Mouse (Mus musculus) retina, postnatal 7 days (tissue): ENCODE data around the gene Agk.
A peak's percentile ranks its signal among the peaks of the same experiment; 100 is the strongest.

Experiments used
- DNase-seq: peaks from one replicate; pipeline ENCODE4 v3.0.0-alpha.2; 2012; ENCODE audit warnings: low read depth, low spot score

The Agk gene

DNA sequence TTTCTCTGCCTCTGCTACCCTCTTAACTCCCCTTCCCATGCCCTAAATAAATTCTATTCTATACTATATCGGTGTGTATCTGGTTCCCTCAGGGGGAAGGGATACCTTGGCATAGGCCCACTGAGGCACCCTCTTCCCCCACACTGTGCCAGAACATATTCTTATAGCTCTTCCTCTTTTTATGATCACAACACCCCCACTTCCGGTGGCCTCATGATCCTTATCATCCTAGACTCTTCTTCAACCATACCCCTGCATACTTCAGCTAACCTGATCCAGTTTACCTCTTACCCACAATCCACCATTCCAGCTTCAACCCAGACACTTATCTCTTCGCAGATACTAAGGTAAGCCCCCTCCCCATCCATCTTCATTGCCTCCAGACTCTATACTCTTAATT is 86.1 kb downstream of the Agk start:
- DNase-seq: no peak

DNA sequence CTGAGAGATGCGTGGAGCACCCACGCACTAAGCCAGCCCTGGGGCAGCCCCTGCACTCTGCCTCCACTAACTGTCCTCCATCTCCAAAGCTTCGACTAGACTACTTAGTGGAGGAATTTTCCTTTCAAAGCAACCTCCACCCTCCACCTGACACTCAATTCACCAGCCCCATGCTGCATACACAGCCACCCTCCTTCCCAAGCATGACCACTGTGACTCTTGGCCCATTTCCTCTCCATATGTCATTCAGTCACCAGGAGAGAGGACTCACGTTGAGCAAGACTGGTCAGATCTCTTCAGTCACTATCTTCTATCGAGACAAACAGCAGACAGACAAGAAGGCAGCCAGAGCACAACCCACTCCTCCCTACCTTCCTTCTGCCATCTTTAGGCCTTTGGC is 88.1 kb downstream of the Agk start:
- DNase-seq: no peak

DNA sequence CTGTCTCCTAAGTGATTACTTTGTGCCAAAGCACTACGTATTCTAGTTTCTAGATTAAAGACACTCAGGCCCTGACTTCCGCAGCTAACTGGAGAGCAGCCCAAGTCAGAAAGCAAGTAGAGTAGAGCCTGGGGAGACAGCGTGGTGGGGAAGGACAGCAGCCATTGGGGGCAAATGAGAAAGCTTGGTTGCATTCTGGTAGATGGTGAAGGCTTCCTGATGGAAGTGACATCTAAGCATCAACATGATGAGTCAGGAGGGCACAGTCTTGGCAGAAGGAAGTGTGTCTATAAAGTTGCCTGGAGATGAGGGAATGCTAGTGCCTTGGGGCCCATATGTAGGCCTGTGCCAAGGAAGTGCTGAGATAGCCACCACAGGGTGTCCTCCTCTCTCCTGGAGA is 88.6 kb downstream of the Agk start:
- DNase-seq: no peak

DNA sequence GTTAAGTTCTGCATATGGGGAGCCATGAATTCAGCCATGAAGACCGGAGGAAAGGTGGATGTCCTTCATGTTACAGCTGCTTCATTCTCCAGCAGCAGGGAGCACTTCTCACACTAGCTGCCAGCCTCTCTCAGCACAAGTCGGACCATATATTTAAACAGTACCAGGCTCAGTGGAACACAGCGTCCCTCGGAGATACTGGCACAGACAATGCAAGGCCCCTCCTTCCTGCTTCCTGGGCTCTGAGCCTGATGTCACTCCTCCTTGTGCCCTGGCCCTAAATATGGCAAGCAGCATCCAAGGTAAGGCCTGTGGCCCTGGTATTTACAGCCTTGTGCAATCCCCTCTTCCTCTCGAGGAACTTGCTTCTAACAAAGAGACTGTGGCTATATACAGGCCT is 90.8 kb downstream of the Agk start:
- no peak for DNase-seq

DNA sequence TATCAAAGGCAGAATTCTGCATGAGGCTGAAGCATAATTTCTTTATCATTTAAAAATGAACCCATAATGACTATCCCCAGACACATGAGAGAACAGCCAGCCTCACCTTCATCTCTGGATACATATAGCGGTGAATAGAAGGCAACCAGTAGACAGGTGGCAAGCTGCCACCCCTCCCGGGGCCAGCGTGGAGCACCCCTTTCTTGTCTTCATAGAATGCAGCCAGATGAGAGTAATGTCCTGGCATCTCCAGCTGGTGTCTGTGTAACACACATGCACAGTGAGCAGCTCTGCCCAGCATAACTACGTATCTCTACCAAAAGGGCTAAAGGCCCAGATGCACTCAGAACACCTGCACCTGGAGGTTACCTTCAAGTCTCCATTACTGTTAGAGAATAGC is 93.4 kb downstream of the Agk start:
- no peak for DNase-seq

DNA sequence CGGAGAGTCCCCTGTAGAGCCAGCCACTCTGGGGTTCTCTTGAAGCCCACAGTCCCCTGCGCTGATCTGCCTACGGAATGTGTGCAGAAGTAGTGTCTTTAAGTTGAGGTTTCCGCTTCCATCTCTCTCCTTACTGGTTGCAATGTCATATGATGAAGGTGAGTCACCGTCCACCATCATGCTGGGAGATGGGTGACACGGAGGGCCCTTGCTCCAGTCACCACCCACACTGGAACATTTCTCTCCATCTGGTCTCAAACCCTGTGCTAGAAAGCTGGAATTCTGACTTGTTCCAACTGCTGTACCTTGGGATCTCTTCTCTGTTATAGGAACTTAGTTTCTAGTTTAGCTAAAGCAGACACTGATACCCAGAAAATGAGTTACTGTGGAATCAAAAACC is 96.1 kb downstream of the Agk start:
- DNase-seq: no peak

DNA sequence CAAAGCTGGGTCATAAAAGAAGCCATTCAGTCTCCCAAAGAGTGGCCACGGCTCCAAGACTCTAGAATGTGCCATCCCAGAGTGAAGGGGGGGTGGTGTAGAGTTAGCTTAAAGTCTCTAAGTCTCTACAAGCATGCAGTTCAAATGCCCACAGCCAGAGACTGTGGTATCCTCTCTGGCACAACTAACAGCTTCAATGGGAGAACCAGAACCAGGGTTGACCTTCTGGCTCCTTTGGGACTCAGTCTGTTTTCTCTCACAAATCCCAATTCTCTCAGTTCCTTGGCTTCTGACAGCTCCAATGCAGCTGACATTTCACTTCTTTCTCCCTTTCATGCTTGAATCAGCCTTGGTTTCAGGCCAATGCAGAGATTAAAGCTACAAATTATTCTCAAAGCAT is 98.0 kb downstream of the Agk start:
- DNase-seq: no peak

DNA sequence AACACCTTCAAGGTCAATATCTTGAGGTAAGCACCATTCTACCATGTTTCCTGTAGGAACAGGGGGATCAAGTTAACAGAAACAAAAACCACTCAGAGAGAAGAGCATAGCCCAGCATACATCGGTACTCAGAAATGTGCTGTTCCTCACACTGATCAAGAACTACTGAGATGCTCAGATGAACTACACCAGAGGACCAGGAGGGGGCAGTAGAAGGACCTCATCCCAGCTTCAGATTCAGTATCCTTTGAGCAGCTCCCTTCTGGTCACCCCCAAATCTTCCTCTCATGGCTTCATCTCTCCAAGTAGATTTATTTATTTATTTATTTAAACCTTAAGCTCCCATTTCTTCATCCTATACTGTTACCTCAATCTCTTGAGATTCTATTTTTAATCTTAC is 98.8 kb downstream of the Agk start:
- DNase-seq: no peak

DNA sequence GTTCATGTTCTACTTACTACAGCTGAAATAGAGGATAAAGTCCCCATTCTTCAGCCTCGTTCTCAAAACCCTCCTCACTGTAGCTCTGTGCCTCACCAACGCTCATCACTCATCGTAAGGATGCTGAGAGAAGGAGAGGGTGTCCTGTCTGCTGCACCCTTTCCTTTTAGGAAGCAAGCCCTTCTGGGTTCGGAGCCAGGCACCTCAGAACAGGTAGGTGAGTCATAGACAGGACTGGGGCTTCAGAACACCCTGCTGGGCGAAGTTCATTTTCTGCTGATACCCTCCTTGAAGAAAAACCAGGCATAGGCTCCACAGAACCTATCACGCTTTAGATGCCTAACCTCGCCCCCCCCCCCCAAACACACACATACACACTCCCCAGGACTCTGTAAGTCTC is 102.5 kb downstream of the Agk start:
- DNase-seq: no peak

DNA sequence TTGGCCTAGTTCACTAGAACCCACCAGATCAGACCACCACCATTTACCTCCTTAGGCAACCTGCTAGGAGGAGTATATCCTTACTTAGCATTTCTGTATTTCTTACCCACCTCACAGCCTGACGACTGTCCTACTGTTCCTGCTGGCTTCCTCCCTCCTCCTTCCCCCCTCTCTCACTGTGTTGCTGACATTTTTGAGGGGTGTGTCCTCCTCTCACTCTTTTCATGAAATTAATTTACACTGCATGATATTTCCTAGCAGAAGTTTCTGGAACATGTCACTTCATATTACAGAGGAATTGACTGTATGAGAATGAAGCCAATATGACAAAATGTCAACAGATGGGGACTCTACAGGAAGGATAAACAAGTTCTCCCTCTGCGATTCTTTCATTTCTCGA is 103.7 kb downstream of the Agk start:
- no peak for DNase-seq

DNA sequence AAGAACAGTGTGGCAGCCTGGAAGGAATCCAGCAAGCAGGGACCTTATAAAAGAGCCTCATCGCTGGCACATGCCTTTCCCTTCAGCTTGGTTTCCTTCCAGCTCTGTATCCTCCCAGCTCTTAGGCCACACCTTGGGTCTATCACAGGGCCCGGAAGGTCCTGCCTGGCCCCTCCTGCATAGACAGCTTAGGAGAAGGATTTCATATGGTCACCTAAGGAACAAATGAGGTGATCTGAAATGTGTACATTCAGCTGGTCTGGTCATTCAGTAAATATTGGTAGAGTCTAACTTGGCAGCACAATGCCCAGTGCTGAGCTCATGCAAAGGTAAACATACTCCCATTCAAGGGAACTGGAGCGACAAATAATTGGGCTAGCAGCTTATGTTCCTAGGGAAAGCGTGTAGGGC is 104.6 kb downstream of the Agk start:
- DNase-seq: no peak

DNA sequence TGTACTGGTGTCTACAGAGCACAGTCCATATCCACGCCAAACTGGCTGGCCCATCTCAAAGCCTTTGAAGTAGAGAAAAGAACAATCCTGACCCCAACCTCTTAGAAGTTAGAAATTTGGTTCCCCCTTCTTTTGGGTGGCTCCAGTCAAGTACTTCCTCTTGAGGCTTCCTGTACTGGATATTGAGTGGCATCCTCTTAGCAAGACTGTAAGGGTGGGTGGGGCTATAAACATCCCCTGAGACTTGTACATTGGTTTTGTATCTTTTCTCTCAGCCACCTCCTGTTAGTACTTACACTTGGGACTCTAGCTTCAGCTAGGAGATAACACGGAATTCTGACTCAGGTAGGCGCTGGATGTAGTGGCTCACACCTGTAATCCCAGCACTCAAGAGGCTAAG is 105.3 kb downstream of the Agk start:
- DNase-seq: no peak

DNA sequence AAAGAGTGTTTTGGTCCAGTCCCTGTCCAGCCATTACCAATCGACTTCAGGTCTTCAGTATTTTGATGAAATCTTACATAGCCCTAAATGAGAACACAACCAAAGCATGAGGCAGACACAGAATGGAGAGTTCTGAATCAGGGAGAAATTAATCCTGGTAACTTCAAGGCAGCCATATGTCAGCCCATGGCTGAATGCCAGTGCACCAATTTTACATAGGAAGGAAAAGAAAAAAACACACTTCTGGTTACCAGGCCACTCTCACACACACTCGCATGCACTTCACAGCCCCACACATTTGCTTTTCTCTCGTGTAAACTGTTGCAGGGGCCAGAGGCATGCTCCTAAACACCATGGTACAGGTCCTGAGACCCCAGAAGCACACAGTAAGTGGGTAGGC is 105.9 kb downstream of the Agk start:
- no peak for DNase-seq

DNA sequence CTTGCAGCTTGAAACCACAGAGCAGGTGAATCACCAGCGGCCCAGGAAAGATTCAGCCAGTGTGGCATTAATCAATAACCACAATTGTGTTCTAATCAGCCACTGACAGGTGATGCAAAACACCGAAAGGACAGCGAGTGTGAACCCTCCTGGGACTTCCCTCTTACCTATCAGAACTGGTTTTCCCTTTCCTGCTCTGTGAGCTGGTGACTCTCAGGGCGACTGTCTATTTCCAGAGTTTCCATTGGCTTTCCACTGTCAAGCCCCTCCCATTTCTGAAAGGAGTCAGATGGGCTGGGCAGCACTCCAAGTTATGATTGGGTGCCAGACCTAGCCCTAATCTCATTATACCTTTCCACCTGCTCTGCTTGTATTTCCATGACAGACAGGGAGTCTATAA is 106.4 kb downstream of the Agk start:
- DNase-seq: no peak

DNA sequence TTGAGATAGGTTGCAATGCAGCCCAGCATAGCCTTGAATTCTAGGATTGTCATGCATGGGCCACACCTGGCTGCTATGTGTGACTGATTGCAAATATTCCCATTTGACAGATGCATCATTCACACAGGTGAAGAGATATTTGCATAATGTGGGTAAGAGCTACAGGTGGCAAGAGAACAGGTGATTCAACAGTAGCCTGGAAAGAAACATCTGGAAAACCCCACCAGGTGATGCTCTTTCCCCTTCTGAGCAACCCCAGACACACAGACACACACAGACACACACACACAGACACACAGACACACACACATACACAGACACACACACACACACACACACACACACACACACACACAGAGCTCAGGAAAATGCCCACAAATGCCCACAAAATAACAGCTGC is 106.8 kb downstream of the Agk start:
- no peak for DNase-seq

DNA sequence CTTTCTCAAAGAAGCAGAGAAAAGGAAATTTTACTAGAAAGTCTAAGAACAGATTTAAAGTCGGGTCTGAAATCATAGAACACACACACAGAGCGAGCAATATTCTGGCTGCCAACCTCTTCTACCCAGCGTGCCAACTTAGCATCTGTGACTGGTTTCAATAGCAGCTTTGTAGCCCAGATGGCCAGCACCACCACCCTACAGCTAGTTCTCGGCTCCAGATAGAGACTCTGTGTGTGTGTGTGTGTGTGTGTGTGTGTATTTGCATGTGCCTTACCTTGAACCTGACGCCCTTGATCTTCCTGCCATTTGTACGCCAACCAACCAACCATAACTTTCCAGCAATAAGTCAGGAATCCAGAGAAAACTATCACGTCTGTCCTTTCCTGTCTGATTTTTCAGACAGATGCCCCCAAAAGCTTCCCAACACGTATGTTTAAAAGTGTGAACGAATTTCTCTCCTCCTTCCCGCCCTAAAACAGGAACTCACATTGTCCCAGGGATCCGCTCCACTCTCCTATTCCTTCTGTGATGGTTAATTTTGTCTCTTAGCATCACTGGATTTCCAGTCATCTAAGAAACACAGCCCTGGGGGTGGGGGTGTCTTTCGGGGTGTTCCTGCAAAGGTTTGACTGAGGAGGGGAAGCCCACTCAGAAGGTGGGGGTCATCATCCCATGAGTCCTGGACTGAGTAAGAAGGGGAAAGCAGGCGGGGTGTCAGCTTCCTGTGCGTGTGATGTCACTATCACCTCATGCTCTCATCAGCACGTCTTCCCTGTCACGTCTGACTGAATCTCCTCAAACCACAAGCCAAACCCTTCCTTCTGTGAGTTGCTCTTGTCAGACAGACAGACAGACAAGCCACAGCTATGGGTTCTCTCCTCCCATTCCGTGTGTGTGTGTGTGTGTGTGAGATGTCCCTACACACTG is 107.6 kb downstream of the Agk start:
- no peak for DNase-seq

DNA sequence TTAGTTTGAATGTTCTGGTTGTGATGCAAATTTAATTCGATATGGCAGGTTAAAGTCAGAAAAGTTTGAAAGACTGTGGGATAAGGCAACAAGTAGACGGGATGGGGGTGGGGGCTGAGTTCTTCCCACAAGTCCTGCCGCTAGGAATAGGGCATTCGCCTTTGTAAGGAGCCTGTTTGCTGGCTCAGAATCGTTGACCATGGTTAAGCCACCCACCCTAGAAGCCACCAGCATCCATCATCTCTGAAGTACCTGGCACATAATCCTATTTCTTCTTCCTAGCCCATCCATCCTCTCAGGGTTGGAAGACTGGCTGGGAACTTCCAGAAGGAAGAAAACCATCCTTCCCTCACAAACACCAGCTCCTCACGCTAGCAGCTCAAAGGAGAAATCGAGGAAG is 109.7 kb downstream of the Agk start:
- no peak for DNase-seq

DNA sequence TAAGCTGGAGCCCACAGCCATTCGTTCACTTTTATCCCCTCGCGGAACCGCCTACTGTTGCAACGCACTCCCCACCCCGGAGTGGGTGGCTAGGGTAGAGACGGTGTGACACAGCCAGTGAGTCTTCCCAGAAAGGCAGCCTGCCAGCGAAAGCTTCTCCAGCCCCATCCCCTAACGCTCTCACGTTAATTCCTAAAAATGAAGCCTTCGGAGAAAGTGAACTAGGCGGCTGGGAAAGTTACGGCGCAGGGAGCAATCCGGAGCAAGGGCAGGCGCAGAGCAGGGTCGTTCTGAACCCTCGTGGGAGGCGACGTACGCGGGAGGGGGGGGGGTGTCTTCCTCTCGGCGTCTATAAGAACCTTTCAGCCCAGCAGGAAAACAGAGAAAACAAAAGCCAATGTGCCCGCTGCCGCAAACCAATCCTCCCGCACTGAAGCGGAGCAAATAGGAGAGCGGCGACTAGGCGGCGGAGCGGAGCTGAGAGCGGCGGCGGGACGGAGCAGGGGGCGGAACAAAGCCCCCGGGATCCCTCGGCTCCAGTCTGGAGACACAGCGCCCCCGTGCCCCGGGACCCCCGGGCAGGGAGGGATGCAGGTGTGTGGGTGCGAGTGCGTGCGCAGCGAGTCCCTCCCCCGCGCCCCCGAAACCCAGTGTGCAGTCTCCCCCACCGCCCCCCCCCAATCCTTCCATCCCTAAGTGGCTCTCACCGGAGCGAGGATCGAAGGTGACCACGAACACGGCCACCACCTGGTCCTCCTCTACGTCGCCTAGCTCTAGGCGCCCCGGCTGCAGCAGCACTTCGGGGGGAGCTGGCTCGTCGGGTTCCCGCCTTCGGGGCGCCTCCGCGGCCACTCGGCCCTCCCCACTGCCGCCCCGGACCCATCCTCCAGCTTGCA is 110.4 kb downstream of the Agk start:
- peak; percentile 30 for DNase-seq

DNA sequence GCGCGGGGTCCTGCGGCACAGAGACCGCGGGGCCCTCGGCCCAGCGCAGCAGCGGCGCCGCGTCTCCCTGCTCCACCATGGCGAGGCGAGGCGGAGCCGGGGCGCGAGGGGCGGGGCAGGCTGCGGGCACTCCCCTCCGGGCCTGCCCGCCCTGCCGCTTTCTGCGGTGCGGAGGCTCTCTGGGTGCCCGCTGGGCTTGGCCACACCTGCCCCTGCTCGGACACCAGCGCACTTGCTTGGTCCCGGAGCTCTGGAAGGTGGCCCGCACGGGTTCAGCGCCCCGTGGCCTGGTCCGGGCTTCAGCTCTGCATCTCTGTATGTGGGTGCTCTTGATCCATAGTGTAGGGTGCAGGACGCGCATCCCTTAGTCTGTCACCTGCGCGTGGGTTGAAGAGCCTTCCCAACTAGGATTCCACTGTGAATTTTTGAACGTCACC is 111.1 kb downstream of the Agk start, which contains the start of gene E330009J07Rik:
TSS of gene E330009J07Rik (minus strand) at position 89 of the 437 bp plus-strand sequence.
- DNase-seq: peak; percentile 37

DNA sequence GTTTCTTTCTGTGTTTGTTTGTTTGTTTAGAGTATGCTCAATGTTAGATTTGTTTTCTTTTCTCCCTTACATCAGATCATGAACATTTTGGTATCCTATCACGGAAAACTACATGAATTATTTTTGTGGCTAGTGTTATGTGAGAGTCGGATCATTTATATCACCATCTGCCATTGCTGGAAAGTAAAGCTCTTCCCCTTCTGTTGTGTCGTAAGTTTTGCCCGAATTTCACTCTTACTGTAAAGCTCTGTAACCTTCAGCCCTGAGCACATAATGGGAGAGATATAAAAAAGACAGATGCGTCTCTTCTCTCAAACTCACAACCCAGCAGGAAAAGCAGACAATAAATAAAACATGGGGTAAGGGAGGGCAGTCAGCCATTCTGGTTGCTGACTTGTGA is 114.0 kb downstream of the Agk start, which contains the start of gene Wee2:
TSS of gene Wee2 (plus strand) at position 153 of the 400 bp plus-strand sequence.
- no peak for DNase-seq

DNA sequence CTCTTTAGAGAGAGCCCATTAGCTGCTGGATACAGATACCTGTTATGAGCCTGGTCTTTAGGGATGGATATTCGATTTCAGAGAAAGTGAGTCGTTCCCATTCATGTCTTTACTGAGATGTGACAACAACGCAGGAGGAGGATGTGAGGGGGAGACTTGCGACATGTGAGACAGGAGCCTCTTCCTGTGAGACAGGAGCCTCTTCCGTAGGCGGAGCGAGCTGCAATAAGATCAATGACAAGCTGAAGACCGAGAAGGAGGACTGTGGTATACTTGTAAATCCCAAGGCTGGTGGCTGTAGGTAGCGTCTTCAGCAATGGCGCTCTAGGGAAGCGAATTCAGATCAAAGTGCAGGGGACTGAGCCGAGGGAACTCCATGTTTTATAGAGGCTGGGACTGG is 114.8 kb downstream of the Agk start:
- DNase-seq: no peak

DNA sequence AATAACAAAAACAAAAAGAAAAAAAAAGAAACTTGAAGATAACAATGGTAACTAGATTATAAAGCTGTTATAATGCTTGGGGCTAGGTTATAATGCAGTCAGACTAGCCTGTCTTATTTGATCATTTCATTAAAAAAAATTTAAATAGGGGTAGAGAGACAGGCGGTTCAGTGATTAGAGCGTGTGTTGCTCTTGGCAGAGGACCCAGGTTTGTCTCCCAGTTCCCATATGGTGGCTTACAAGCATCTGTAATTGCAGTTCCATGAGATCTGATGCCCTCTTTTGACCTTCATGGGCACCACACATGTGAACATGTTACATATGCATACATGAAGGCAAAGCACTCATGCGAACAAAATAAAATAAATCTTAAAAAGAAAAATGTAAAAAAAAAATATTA is 116.3 kb downstream of the Agk start:
- no peak for DNase-seq

DNA sequence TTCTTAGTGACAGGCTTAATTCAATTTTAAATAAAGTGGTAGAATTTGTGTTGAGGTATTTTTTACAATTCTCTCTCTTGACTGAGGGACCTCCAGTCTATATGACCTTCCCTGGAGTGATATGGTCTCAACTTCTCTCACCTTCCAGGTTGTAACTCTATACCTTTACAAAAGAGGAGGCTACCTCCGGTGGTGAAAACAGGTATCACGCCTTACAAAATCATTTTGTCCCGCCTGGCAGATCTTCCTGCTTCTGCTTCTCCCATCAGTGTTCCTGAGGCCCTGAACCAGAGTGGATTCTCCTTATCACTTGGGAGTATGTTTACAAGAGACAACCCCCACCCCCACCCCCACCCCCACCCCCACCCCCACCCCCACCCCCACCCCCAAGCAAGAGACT is 116.8 kb downstream of the Agk start:
- DNase-seq: no peak
